Mouse (Mus musculus) gonadal fat pad, adult 2 months (tissue): ENCODE data around the gene Hoxc9. TPM values are rescaled to one million over a fixed set of nuclear protein-coding genes. Genes with fewer than 3 reads are reported as not detected.

Source experiments
- DNase-seq: peaks from one replicate; pipeline ENCODE4 v3.0.0-alpha.2; 2012; ENCODE audit warnings: low read depth
- polyA plus RNA-seq: library from polyadenylated mRNA; depleted of rRNA; stranded (reverse); fragments of >200 nt; gene quantifications from 2 replicates; pipeline ENCODE4 v1.2.3, GENCODE M21; 2012

The Hoxc9 gene
- polyA plus RNA-seq, 1 experiment: 2.2 TPM

DNA sequence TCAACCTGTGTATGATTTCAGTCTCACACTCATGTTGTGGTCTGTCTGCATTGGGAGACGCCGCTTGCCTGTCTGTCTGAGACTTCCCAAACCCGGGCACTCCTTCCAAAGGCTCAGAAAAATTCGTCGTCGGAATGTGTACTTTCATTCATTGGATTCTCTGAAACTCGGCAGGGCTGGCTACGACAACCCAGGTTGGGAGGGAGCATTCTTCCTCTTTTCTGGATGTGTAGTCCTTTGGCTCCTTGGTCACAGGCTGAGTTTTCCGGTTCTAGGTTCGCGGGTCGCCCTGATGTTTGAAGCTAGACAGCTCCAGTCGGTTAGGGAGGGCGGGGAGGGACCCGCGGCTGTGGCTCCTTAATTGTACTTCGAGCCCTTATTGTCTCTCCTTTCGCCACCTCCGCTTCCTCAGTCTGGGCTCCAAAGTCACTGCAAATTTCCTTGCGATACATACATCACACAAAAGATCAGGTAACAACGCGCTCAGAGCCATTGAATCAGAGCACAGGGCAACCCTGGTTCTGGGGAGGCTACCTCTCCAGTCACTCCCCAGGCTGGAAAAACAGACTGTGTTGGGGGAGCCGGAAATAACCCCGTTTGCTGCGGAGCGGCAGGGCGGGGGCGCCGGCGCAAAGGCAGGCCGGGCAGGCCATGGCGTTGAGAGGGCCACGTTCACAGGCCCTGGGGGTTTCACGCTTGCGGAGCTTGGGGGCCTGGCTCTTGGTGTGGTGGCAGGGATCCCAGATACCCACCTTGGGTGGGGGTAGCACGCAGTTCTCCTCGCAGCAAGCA is 588 bp downstream of the Hoxc9 start:
- DNase-seq: no peak

GRCm38 (mm10) chr15:102977423-102977974 is 1.3 kb downstream of the Hoxc9 start:
- no peak for DNase-seq

DNA sequence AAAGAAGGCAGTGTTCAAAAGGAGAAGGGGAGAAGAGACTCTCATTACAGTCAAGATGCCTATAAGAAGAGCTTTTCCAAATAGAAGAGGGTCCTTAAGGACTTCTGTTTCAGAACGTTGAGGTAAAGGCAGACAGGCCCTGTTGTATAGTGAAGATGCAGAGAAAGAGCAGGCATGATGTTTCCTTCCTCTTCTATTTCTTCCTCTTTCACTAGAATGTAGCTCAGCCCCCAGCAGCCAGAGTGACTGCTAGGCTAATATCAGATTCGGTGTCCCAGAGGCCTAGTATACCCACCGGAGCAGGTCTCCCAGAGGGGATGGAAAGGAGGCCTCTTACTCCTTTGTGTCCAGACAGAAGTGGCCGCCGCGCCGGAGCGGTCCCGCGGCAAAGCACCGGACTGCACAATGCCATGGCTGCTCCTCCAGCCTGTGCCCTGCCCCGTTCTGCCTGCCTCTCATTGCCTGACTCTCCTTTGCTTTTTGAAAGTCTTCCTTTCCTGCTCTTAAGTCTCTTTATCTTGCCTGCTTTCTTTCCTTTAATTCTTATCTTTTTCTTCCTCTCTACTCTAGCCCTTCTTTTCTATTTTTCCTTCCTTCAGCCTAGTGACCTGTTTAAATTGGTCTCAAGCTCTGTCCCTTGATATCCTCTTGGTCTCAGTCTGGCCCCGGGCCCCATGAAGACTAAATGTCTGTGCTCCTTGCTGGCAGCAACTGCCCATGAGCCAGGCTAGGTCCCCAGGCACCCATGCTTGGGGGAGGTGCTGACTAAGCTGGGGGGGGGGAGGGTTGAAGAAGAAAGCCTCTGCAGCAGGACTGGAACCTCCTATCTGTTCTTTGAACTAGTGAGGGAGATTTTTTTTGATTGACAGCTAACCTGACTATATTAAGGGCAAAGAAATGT is 2.6 kb downstream of the Hoxc9 start:
- DNase-seq: no peak

- no peak for DNase-seq
These were observed 3.7 kb downstream of the Hoxc9 start for GRCm38 (mm10) chr15:102979936-102980335.

GRCm38 (mm10) chr15:102980352-102980751 is 4.1 kb downstream of the Hoxc9 start:
- DNase-seq: no peak

DNA sequence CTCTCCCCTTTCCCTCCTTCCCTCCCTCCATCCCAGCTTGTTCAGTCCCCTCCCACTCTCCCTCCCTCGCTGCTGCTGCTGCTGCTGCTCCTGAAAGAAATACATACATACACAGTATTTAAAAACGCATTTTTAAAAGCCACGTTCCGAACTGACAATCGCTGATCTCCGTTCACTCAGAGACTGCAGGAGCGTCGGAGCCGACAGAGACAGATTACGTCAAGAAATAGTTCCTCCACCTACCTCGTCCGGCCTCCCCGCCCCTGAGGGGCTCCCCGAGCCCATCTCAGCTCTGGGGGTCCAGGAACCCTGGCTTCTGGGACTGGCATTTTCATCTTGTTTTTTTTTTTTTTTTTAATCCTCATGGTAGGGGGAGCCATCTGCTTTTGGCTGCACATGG is 4.7 kb downstream of the Hoxc9 start:
- no peak for DNase-seq

- no peak for DNase-seq
These were observed 5.4 kb downstream of the Hoxc9 start for GRCm38 (mm10) chr15:102981379-102982288.

- no peak for DNase-seq
These were observed 7.5 kb downstream of the Hoxc9 start for GRCm38 (mm10) chr15:102983716-102984115.

- no peak for DNase-seq
These were observed 8.3 kb downstream of the Hoxc9 start for GRCm38 (mm10) chr15:102984521-102984920.

DNA sequence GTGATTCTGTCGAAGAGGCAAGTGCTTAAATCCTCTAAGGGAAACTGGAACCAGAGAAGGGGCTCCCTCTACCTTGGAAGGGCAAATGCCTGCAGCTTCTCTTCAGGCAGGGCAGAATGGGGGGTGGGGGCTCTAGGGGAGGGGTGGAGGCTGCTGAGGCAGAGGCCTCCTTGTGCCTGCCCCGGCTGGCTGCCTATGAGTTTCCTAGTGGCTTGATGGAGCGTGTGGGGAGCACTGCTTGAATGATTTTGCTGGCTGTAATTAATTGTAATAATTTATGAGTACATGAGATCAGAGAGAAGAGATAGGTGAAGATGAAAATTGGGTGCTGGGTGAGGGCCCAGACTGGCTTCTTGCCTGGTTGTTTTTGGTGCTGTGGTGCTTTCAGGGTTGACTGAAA is 8.7 kb downstream of the Hoxc9 start:
- no peak for DNase-seq

DNA sequence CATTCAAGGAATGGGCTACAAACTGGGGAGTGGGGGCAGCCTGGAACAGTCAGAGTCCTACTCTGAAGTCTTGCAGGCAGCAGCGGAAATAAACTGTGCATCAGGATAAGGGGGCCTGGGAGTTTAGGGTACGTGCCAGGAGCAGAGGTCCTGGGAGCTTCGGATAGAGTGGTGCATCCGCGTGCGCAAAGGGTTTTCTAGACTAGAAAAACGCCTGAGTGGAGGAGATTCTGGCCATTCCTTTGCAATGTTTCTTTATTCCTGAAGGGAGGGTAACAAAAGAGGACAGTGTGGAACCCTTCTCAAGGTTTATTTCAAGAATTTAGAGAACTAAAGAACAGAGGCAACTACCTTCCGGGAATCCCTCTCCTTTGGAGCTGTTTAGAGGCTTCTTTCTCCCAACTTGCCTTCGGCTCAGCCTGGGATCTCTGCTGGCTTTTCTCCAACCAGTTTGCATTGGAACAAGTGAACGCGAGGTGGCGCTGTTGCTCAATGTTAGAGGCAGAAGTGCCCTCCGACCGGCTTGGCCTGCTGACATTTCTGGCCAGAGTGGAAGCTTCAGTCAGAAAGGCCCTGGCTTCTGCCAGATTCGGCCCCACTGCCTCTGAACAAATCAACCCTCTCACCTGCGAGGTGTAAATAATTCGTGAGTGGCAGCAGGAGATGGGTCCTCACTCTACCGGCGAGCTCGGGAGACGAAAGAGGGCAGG is 11.0 kb downstream of the Hoxc9 start:
- DNase-seq: no peak

DNA sequence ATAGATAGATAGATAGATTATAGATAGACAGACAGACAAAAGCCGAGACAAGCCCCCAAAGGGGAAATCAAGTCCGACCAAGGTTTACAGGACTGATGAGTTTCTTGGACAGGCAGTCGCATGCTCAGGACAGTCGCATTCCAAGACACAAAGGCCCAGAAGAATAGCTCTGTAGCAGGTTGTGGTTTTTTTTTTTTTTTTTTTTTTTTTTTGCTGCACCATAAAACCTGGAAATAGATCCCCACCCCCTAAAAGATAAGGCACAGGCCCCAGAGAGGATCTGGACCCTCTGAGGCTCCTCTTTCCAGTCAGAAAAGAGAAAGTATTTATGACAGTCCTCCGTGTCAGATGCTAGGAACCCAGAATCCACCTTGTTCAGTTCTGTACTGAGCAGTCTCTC is 11.8 kb downstream of the Hoxc9 start:
- DNase-seq: no peak

DNA sequence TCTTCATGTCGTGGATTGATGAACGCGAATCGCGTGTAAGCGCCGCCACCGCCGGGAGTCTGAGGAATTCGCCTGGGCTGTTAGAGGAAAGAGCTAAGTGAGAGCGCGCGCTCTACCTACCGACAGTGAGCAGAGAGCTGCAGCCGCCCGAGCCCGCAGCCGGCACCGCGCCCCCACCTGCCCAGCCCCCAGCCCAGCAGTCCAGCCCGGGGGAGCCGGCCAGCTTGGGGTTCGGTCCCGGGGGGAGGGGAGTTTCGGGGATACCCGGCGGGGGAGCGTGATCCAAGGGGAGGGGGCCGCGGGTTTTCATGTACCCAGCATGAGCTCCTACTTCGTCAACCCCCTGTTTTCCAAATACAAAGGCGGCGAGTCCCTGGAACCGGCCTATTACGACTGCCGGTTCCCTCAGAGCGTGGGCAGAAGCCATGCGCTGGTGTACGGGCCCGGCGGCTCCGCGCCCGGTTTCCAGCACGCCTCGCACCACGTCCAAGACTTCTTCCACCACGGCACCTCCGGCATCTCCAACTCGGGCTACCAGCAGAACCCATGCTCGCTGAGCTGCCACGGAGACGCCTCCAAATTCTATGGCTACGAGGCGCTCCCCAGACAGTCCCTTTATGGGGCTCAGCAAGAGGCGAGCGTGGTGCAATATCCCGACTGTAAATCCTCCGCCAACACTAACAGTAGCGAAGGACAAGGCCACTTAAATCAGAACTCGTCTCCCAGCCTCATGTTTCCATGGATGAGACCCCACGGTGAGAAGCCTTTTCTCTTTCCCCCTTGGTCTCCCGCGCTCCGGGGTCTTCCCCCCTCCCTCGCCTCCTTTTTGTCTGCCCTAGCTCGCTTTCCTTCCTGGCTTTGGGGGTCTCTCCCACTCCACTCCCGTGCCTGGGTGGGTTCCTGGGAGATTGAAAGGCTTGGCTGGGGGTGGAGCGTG is 14.5 kb downstream of the Hoxc9 start, which contains the start of gene Hoxc8:
Hoxc8 (plus strand) TSS at position 147 of the 937 bp plus-strand sequence.
- no peak for DNase-seq

GRCm38 (mm10) chr15:102991782-102992181 is 15.5 kb downstream of the Hoxc9 start:
- DNase-seq: no peak

DNA sequence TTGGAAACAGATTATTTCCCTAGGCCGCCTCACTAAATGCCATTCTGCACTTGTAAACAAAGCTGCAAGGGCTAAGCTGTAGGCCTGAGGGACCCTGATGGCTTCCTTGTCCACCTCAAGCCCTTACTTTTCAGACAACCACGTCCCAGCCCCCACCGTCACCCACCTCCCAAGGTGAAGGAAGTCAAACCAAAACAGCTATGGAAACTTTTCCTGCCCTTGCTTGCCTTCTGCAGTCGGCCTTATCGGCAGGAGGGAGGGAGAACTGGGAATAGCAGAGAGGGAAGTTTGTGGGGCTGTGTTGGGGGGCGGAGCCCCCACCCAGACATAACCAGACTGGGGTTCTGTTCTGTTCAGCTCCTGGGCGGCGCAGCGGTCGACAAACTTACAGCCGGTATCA is 16.0 kb downstream of the Hoxc9 start:
- no peak for DNase-seq

GRCm38 (mm10) chr15:102992863-102993262 is 16.6 kb downstream of the Hoxc9 start:
- no peak for DNase-seq

DNA sequence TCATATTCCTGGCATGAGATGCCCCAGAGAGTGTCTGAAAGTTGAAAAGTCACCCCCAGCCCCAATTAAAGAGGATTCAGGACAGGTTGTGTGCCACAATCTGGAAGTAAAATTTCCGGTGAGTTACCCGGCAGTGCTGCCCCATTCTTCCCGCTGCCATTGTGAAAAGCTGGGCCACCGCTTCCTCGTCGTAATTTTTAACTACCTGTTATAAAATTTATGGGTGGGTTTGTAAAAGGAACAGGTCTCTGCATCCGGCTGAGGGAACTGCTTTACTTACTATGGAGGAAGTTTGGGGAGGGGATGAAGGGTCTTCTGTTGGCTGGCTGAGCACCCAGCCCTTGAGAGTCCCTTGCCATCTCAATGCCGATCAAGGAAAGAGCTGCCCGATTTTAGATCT is 20.3 kb downstream of the Hoxc9 start:
- DNase-seq: no peak

GRCm38 (mm10) chr15:102997431-102997830 is 21.2 kb downstream of the Hoxc9 start:
- DNase-seq: no peak

- no peak for DNase-seq
These were observed 21.7 kb downstream of the Hoxc9 start, which contains the start of gene Hoxc6 for GRCm38 (mm10) chr15:102997939-102998355. Gene Hoxc6 (plus strand): TSS chr15:102998257.
